Mouse (Mus musculus): ENCODE measurements around the gene Tktl2. TPM values are rescaled to one million over a fixed set of nuclear protein-coding genes. Genes with fewer than 3 reads are reported as not detected.

Tktl2 gene
- not detected in 2 replicates for polyA plus RNA-seq (2012; ENCODE audit: insufficient read depth, insufficient read length, missing spikeins)

GRCm38 (mm10) chr8:66511537-66511936, at the start of gene Tktl2:
Gene Tktl2 (plus strand): TSS chr8:66511756.
- no peaks in the 10 kb centered on the region for H3K4me1 ChIP-seq (ENCODE audit: control insufficient read depth, insufficient read depth, low read length)

DNA sequence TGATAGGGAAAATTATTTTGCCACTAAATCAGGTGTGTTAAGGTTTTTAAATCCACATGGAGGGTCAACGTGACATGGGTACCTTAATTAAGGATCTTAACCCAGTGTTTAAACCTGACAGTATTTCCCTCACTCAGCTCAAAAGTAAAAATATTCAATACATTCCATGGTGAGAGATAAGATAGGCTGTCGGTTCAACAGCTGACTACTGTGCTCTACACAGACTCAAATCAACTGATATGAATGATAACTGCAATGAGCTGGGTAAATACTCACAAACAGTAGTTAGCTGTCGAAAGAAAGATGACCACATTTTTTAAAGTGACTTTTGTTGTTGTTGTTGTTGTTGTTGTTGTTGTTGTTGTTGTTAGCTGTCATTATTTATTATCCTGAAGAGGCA, 41.7 kb upstream of the Tktl2 start:
- TF ChIP-seq POLR2A (IDR thresholded peaks at IDR 0.05; ENCODE audit: borderline replicate concordance, low read depth, low read length) (no peak), CTCF (IDR thresholded peaks at IDR 0.05; ENCODE audit: low read depth, low read length) (no peak)
- Histone ChIP-seq H3K27ac (ENCODE audit: insufficient read depth, low read depth, low read length) (no peak overlapping the region), H3K4me3 (ENCODE audit: insufficient read depth, low read length) (no peak overlapping the region), H3K4me1 (ENCODE audit: control insufficient read depth, insufficient read depth, low read length) (no peaks in the 10 kb centered on the region)

More at GRCm38 (mm10) chr8:66511537-66511936, at the start of gene Tktl2:
- TF ChIP-seq POLR2A (IDR thresholded peaks at IDR 0.05; ENCODE audit: borderline replicate concordance, low read depth, low read length) (no peak), CTCF (IDR thresholded peaks at IDR 0.05; ENCODE audit: low read depth, low read length) (no peak)
- Histone ChIP-seq H3K4me3 (ENCODE audit: insufficient read depth, low read length) (no peak within 1 kb of the TSS), H3K27ac (ENCODE audit: insufficient read depth, low read depth, low read length) (no peak within 1 kb of the TSS)

DNA sequence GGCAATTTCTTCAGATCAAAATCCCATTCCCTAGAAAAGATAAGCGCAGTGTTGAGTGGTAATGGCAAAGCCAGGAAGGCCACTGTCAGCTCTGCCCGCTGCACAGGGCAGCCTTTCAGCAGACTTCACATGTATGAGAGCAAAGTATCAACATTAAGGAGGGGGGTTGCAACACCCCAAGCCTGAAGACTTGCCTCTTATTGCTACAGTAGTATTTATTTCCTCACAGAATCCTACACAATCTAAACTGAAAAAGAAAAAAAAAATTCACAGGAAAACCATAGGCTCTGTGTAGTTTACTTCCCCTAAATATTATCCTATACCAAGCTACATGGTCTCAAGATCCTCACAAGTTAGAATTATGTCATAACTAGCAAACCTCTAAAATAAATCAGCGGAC, 34.7 kb upstream of the Tktl2 start:
- TF ChIP-seq CTCF (IDR thresholded peaks at IDR 0.05; ENCODE audit: low read depth, low read length) (no peak), POLR2A (IDR thresholded peaks at IDR 0.05; ENCODE audit: borderline replicate concordance, low read depth, low read length) (no peak)
- H3K4me1 ChIP-seq (ENCODE audit: control insufficient read depth, insufficient read depth, low read length): 0 out of 2 replicates have a peak, but pooled peaks cover under 1% of the 10 kb centered on the region
- H3K4me3 ChIP-seq (ENCODE audit: insufficient read depth, low read length): no peak overlapping the region
- H3K27ac ChIP-seq (ENCODE audit: insufficient read depth, low read depth, low read length): no peak overlapping the region

GRCm38 (mm10) chr8:66486084-66486763, 25.3 kb upstream of the Tktl2 start, which contains the start of gene Tma16:
Gene Tma16 (minus strand): TSS chr8:66486530.
- TF ChIP-seq CTCF (IDR thresholded peaks at IDR 0.05; ENCODE audit: low read depth, low read length) (no peak), POLR2A (IDR thresholded peaks at IDR 0.05; ENCODE audit: borderline replicate concordance, low read depth, low read length) (no peak)

DNA sequence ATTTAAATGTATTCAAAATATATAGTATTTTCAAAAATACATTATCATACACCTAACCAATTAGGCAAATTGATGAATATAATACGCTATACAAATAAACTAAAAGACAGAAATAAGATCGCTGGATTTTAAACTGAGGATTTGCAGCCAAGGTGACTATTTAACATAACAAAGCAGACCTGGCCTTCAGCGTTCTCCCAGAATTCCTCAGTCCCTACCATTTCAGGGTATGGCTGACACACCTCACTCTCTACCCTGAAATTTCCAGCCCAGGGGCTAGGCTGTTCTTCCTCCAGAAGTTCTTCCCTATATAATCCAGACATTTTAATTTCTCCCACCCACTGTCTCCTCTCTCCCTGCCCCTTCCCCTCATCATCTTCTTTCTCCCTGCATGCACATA, 23.0 kb upstream of the Tktl2 start:
- TF ChIP-seq POLR2A (IDR thresholded peaks at IDR 0.05; ENCODE audit: borderline replicate concordance, low read depth, low read length) (no peak), CTCF (IDR thresholded peaks at IDR 0.05; ENCODE audit: low read depth, low read length) (no peak)
- no peak overlapping the region for H3K27ac ChIP-seq (ENCODE audit: insufficient read depth, low read depth, low read length)
- H3K4me1 ChIP-seq (ENCODE audit: control insufficient read depth, insufficient read depth, low read length): peaks cover 21% of the 10 kb centered on the region
- no peak overlapping the region for H3K4me3 ChIP-seq (ENCODE audit: insufficient read depth, low read length)

More at GRCm38 (mm10) chr8:66486084-66486763, 25.3 kb upstream of the Tktl2 start, which contains the start of gene Tma16:
- peaks cover 20% of the 10 kb centered on the region for H3K4me1 ChIP-seq (ENCODE audit: control insufficient read depth, insufficient read depth, low read length)
- H3K4me3 ChIP-seq (ENCODE audit: insufficient read depth, low read length): peak within 1 kb of the TSS; percentile 85
- peak within 1 kb of the TSS; percentile 60 for H3K27ac ChIP-seq (ENCODE audit: insufficient read depth, low read depth, low read length)

- Histone ChIP-seq H3K4me3 (ENCODE audit: insufficient read depth, low read length) (no peak overlapping the region), H3K4me1 (ENCODE audit: control insufficient read depth, insufficient read depth, low read length) (peaks cover 23% of the 10 kb centered on the region), H3K27ac (ENCODE audit: insufficient read depth, low read depth, low read length) (peak overlapping the region; percentile 45)
- TF ChIP-seq CTCF (IDR thresholded peaks at IDR 0.05; ENCODE audit: low read depth, low read length) (no peak), POLR2A (IDR thresholded peaks at IDR 0.05; ENCODE audit: borderline replicate concordance, low read depth, low read length) (no peak)
Observed at GRCm38 (mm10) chr8:66490624-66491023, 20.9 kb upstream of the Tktl2 start.

GRCm38 (mm10) chr8:66494496-66494895, 17.1 kb upstream of the Tktl2 start:
- Histone ChIP-seq H3K4me3 (ENCODE audit: insufficient read depth, low read length) (no peak overlapping the region), H3K27ac (ENCODE audit: insufficient read depth, low read depth, low read length) (peak overlapping the region; percentile 13; the same call in 1 of the 2 replicates), H3K4me1 (ENCODE audit: control insufficient read depth, insufficient read depth, low read length) (peaks cover 23% of the 10 kb centered on the region)
- TF ChIP-seq POLR2A (IDR thresholded peaks at IDR 0.05; ENCODE audit: borderline replicate concordance, low read depth, low read length): no peak
- TF ChIP-seq CTCF (IDR thresholded peaks at IDR 0.05; ENCODE audit: low read depth, low read length): no peak

GRCm38 (mm10) chr8:66495726-66496125, 15.8 kb upstream of the Tktl2 start:
- no peak overlapping the region for H3K27ac ChIP-seq (ENCODE audit: insufficient read depth, low read depth, low read length)
- TF ChIP-seq POLR2A (IDR thresholded peaks at IDR 0.05; ENCODE audit: borderline replicate concordance, low read depth, low read length) (no peak), CTCF (IDR thresholded peaks at IDR 0.05; ENCODE audit: low read depth, low read length) (peak; percentile 75)
- H3K4me1 ChIP-seq (ENCODE audit: control insufficient read depth, insufficient read depth, low read length): peaks cover 20% of the 10 kb centered on the region
- no peak overlapping the region for H3K4me3 ChIP-seq (ENCODE audit: insufficient read depth, low read length)

GRCm38 (mm10) chr8:66496998-66497577, 14.5 kb upstream of the Tktl2 start:
- H3K27ac ChIP-seq (ENCODE audit: insufficient read depth, low read depth, low read length): no peak overlapping the region
- no peak overlapping the region for H3K4me3 ChIP-seq (ENCODE audit: insufficient read depth, low read length)
- peaks cover 9% of the 10 kb centered on the region for H3K4me1 ChIP-seq (ENCODE audit: control insufficient read depth, insufficient read depth, low read length)
- TF ChIP-seq POLR2A (IDR thresholded peaks at IDR 0.05; ENCODE audit: borderline replicate concordance, low read depth, low read length) (no peak), CTCF (IDR thresholded peaks at IDR 0.05; ENCODE audit: low read depth, low read length) (no peak)

DNA sequence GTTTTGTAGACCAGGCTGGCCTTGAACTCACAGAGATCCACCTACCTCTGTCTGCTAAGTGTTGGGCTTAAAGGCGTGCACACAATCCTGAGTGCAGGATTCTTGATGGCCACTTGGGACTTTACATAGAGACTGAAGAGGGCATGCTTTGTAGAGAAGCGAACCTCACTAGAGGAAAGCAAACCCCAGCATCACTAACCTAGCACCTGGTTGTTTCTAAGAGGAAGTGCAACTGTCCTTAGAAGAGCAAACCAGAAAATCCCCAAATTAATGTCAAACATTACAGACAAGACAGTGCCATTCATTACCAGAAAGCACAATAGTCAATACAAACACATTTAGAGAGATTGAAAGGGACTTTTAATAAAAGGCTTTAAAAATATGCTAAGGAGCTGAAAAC, 8.2 kb upstream of the Tktl2 start:
- H3K4me3 ChIP-seq (ENCODE audit: insufficient read depth, low read length): no peak overlapping the region
- no peak overlapping the region for H3K27ac ChIP-seq (ENCODE audit: insufficient read depth, low read depth, low read length)
- no peaks in the 10 kb centered on the region for H3K4me1 ChIP-seq (ENCODE audit: control insufficient read depth, insufficient read depth, low read length)
- no peak for TF ChIP-seq POLR2A (IDR thresholded peaks at IDR 0.05; ENCODE audit: borderline replicate concordance, low read depth, low read length)
- no peak for TF ChIP-seq CTCF (IDR thresholded peaks at IDR 0.05; ENCODE audit: low read depth, low read length)

Measured in bone marrow macrophage, adult 2 months (primary cell).